Mouse (Mus musculus) inflammation-experienced regulatory T-cells, adult 6 months (primary cell): Measurements from ENCODE around the gene Osmr. TPM values are rescaled to one million over a fixed set of nuclear protein-coding genes. Genes with fewer than 3 reads are reported as not detected.
"Not testable (repeated sequence)": the region's sequence is repeated elsewhere in the genome, so short reads cannot be mapped to it uniquely, and the experiment has no call there.

Source experiments
- ATAC-seq: one replicate; pipeline ENCODE4 v1.8.0; 2017
- polyA plus RNA-seq, 3 experiments: library from polyadenylated mRNA; unstranded; fragments of 100-300 nt; shearing (Covaris generic); gene quantifications; one replicate each; pipeline ENCODE4 v1.2.1; 2017

Osmr gene
- polyA plus RNA-seq, 3 experiments from 2014 or later: 0.26 TPM; not detected in 2

DNA sequence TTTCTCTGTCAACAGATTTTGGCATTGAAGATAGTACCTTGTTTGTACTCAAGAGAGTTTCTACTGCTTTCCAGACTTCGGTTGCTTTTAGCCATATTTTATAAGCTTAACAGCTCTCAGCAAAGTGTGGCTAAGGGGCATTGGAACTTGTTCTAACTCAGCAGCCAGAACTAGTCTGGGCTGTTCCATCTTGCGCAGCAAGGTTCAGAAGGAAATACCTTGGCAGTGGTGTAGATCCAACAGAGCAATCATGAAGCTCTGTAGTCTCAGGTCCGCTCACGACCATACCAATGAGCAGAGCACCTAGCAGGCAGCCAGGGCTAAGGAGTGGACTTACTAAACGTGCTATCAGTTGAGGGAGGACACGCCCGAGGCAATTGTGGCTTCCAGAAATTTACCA is 15.0 kb downstream of the Osmr start:
- ATAC-seq: no peak

- ATAC-seq: no peak
Measured at GRCm38 (mm10) chr15:6858871-6859270, 15.9 kb downstream of the Osmr start.

GRCm38 (mm10) chr15:6857270-6857905 is 17.4 kb downstream of the Osmr start:
- no peak for ATAC-seq

DNA sequence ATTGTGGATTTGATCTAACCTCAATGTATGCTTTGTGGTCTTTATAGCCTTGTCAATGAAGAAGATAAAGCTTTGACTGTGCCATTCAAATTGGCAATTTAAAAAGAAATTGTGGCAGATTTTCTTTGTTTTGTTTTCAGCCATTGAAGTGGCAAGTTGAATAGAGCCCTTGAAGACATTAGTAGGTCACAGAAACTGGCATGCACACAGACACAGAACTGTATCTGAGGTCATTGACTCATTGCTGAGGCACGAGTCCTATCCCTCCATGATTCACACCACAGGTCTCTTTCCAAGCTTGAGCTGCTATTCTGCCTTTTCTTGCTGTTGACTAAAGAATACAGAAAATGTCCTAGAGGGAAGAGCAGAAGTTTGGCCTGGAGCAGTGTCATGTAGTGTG is 24.9 kb downstream of the Osmr start:
- ATAC-seq: no peak

DNA sequence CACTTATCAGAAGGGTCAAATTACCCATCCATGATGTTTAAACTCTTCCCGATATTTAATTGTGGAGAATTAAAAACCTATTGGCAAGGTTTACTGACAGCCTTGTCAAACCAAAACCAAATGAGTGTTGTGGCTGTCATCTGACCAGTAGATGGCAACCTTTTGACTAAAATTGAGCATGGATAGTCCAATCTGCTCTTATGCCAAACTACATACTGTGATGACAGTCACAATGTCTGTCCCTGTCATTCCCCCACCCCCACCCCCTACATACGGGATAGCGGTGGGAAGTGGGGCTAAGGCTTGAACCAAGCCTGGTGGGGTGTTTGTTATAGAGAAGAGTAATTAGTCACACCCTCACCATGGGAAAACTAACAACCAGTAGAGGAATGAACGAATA is 34.6 kb downstream of the Osmr start:
- no peak for ATAC-seq

DNA sequence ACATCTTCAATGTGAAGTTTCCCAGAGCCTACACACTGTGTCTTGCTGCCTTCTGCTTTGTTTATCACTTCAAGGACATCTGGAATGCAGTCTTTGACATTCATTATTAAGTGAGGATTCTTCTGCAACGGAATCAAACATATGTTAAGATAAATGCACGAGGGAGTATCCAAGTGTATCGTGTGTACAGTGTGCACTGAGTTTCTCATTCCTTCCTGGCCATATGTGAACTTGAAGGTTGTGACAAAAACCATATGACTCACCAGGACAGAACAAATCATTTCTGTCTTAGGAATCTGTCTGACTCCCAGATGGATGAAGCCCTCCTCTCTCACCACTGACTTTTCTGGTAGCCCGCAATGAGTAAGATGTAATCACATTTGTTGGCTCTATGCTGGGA is 59.0 kb downstream of the Osmr start:
- ATAC-seq: no peak

DNA sequence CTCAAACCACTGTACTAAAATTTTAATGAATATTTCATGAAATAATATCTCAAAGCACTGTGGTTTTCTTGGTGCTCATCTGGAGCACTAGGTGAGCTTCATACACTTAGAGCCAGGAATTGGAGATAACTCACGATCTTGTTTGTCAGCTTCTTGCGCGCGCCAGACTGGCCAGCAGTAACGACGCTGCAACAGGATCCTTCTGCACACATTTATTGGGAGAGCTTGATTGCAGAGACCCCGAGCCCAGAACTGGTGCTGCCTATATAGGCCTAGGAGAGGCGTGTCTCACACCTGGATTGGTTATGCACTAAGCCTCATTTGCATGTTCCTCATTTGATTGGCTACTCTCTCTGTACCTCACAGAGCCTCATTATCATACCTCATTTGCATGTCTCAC is 73.6 kb downstream of the Osmr start:
- not testable (repeated sequence) for ATAC-seq

GRCm38 (mm10) chr15:6792846-6793245 is 81.9 kb downstream of the Osmr start:
- no peak for ATAC-seq

GRCm38 (mm10) chr15:6791648-6792047 is 83.1 kb downstream of the Osmr start:
- no peak for ATAC-seq

DNA sequence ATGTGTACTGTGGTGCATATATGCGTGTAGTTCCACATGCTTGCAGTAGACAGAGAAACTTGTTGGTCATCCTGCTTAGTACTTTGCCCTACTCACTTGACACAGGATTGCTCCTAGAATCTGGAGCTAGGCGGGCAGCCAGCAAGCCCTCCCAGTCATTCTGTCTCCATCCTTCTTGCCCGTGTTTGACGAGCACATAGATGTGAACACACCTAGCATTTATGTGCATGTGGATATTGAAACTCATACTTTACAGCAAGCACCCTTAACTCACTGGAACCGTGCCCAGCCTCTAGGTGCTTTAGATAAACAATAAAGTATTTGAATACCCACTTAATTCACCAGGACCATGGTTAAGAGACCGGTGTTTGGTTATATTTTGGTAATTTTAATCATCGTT is 84.8 kb downstream of the Osmr start:
- no peak for ATAC-seq

GRCm38 (mm10) chr15:6787236-6787635 is 87.5 kb downstream of the Osmr start:
- no peak for ATAC-seq

DNA sequence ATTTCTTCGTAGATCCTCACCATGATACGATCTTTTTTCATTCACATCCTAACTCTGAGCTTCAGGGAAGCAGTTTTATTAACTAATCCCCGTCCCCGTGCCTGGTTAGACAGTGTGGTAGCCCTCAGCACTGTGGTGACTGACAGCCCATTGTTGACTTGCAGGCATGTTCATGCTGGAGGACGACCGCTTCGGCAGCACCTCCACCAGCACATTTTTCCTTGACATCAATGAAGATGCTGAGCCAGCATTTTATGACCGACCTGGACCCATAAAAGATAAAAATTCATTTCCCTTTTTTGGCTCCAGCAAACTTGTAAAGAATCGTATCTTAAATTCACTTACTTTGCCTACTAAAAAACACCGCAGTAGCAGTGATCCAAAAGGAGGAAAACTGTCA is 88.6 kb downstream of the Osmr start:
- no peak for ATAC-seq

- no peak for ATAC-seq
Measured at GRCm38 (mm10) chr15:6772265-6772664, 102.5 kb downstream of the Osmr start.

Other genes with a start within 250 kb of the Osmr start
- 10 to 100 TPM; 20.5 to 30.7 (median 28.6) TPM for gene Rictor, start 166.6 kb downstream of the Osmr start, polyA plus RNA-seq
- gene Lifr, start 215.6 kb upstream of the Osmr start, polyA plus RNA-seq: under 1 TPM in 2 of 3 experiments, not detected in 1; 0.12 to 0.23 TPM